Mouse (Mus musculus) liver, adult 2 months (tissue): ENCODE data around the gene Tmcc3.

ENCODE experiments used
- CTCF ChIP-seq: fragments of 200-500 bp; IDR thresholded peaks from 2 replicates; pipeline ENCODE4 v1.5.1; 2011; ENCODE audit warnings: low read depth, low read length, control low read depth
- POLR2A ChIP-seq: fragments of 200-500 bp; IDR thresholded peaks from 2 replicates; pipeline ENCODE4 v1.6.1; 2011; ENCODE audit warnings: low read length, control low read depth; ENCODE audit not compliant: insufficient read depth; ENCODE audit errors: extremely low read depth

DNA sequence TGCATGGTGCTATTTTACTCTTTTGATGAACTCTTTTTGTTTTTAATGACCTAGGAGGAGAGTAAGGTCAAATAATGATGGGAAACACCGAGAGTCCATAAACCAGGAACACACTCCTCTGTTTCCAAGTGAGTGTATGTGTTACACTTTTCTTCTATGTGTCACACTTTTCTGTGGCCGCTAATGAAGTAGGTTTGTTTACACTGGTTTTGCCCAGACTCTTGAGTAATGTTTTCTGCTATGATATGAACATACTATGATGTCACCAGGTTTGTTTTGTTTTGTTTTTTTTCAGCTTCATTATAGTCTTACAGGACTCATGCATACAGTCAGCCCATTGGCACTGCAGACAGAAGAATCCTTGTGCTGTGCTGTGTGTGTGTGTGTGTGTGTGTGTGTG lies 243.6 kb downstream of the Tmcc3 start:
- TF ChIP-seq CTCF (no peak), POLR2A (no peak)
